Mouse (Mus musculus) erythroblast, embryonic 14.5 days (primary cell): ENCODE measurements around the gene Olfml3.

Experiments used
- GATA1 ChIP-seq: IDR thresholded peaks from 2 replicates; pipeline ENCODE4 v1.6.1; 2012; ENCODE audit warnings: low read length, inconsistent platforms, mixed read lengths
- TAL1 ChIP-seq: IDR thresholded peaks from 3 replicates; pipeline ENCODE4 v1.6.1; 2012; ENCODE audit warnings: low read length, inconsistent platforms, mixed read lengths

DNA sequence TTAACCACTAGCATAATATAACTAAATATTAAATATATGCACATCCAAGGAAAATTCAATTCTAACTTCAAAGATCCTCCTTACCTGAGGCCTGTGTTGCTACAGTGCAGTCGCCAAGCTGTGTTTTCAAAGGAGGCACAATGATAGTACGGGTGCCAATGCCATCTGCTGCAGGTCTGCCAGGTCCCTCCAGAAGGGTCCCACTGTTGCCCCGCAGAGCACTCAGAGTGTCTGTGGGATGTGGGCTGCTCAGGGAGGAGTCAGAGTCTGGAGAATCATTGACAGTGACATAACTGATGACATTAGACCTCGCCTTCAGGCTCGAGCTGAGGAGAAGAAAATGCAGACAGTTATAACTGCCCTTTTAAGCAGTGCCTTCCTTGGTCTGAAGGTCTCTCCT is 8.9 kb upstream of the Olfml3 start:
- no peak for TF ChIP-seq GATA1
- no peak for TF ChIP-seq TAL1
